Mouse (Mus musculus): Measurements from ENCODE around the gene Sec13. TPM values are rescaled to one million over a fixed set of nuclear protein-coding genes. Genes with fewer than 3 reads are reported as not detected.

Gene Sec13
- polyA plus RNA-seq, 1 experiment from 2014 or later, result 256 TPM

DNA sequence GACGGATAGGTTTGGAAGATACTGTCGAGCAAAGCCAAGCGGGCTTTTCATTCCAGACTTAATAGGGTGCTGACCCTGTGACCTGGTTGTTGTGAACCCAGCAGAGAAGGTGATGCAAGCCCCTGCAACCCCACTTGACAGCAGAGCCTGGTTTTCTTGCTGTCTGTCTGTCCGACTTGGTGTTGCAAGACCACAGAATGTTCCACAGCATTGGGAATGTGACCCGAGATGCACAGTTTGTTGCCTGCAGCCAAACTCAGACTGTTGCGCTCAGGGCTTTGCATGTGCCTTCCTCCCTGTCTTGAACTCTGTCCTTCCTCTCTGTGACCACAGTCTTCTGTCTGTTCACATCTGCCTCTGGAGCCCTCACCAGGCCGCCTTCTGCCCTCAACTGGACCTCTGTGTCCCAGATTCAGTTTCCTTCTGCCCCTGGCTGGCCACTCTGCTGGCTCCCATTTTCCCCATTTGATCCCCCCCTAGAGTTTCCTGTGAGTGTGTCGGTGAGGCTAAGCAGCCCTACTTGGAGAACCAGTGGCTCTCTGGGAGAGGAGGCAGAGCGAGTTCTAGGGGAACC is 60.5 kb downstream of the Sec13 start:
- Histone ChIP-seq H3K9me3 (replicated peaks) (no peaks in the 10 kb centered on the region), H3K4me1 (no peaks in the 10 kb centered on the region), H3K4me3 (no peak overlapping the region), H3K27me3 (no peaks in the 10 kb centered on the region), H3K4me2 (no peak overlapping the region), H3K9ac (no peak overlapping the region), H3K27ac (no peak overlapping the region), H3K36me3 (ENCODE audit: poor library complexity, severe bottlenecking) (no peaks in the 10 kb centered on the region)
- no peak for ATAC-seq
- 87% methylated on average over 9 of the region's 9 CpGs for WGBS

DNA sequence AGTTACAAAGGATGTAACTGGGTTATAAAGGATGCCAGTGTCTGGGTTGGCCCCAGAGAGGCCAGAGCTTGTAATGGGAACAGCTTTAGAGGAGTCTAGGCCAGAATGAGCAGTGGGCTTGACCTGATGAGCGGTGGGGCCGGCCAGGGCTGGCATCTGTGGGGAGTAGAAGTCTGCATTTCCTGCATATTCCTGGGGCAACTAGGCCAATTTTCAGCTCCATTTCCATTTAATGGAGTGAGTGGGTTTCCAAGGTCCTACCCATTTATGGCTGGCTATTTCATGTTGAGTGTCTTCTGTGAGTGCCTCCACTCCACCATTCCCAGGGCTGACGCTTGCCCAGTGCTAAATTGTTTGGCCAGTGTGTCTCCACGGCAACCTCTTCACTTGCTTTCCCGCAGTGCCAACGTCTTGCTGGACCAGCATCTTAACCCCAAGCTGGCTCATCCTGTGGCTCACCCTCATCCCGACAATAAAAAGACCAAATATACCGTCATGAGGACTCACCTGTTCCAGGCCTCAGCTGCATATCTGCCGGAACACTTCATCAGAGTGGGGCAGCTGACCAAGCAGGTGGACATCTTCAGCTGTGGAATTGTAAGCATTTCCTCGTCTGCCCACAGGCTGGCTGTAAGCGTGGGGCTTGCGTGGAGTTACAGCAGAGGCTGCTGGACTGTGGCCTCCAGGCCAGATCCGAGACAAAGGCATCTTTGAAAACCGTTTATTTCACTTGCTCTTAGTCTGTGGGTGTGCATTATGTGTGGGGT is 62.1 kb downstream of the Sec13 start:
- ATAC-seq, result no peak
- WGBS, result 70% methylated on average over 14 of the region's 14 CpGs

More for the DNA sequence above, 62.1 kb downstream of the Sec13 start:
- Histone ChIP-seq H3K9ac (no peak overlapping the region), H3K9me3 (replicated peaks) (no peaks in the 10 kb centered on the region), H3K4me1 (no peaks in the 10 kb centered on the region), H3K4me2 (no peak overlapping the region), H3K36me3 (ENCODE audit: poor library complexity, severe bottlenecking) (no peaks in the 10 kb centered on the region), H3K27me3 (no peaks in the 10 kb centered on the region), H3K4me3 (no peak overlapping the region), H3K27ac (no peak overlapping the region)

Small RNA genes lying within 50 kb of the gene (microRNA-seq; reads per million reads assigned to microRNA genes)
- gene Mir7042, result 1.1 reads per million

Other genes with a start within 250 kb of the Sec13 start
- gene Prrt3, start 238.8 kb downstream of the Sec13 start, polyA plus RNA-seq (2015; fragmentation: Nextera tagmentation; extraction: Ambion mirVana), result 2.8 and 3.1 TPM in 2 replicates
- gene Emc3, start 209.1 kb downstream of the Sec13 start, polyA plus RNA-seq (2015; fragmentation: Nextera tagmentation; extraction: Ambion mirVana), result 84.7 and 87.8 TPM in 2 replicates
- gene Fancd2, start 209.1 kb downstream of the Sec13 start, polyA plus RNA-seq (2015; fragmentation: Nextera tagmentation; extraction: Ambion mirVana), result 11.9 and 14.1 TPM in 2 replicates
- 0.28 TPM in 1 of 2 replicates, not detected in the other for gene Fancd2os, start 140.0 kb downstream of the Sec13 start, polyA plus RNA-seq (2015; fragmentation: Nextera tagmentation; extraction: Ambion mirVana)
- gene Brk1, start 136.0 kb downstream of the Sec13 start, polyA plus RNA-seq (2015; fragmentation: Nextera tagmentation; extraction: Ambion mirVana), result 227 TPM in 2 replicates
- 57.3 and 63.9 TPM in 2 replicates for gene Vhl, start 116.8 kb downstream of the Sec13 start, polyA plus RNA-seq (2015; fragmentation: Nextera tagmentation; extraction: Ambion mirVana)
- gene Irak2, start 102.3 kb downstream of the Sec13 start, polyA plus RNA-seq (2015; fragmentation: Nextera tagmentation; extraction: Ambion mirVana), result 0.77 and 0.96 TPM in 2 replicates
- gene Tatdn2, start 43.7 kb downstream of the Sec13 start, polyA plus RNA-seq (2015; fragmentation: Nextera tagmentation; extraction: Ambion mirVana), result 0.47 and 0.81 TPM in 2 replicates
- gene Ghrl, start 20.9 kb downstream of the Sec13 start, polyA plus RNA-seq (2015; fragmentation: Nextera tagmentation; extraction: Ambion mirVana), result 0.42 and 1.0 TPM in 2 replicates